Mouse (Mus musculus) NIH3T3 (cell line): ENCODE measurements at regions not wholly inside any gene's neighbourhood (a gene's known extent, or its start where the extent isn't known, plus 50 kb on each side); places are given as distances from the start of the nearest gene placed in this dataset.

ENCODE experiments used
- DNase-seq: peaks from one replicate; pipeline ENCODE4 v3.0.0-alpha.2; 2012; ENCODE audit warnings: low read depth

GRCm38 (mm10) chr14:101382838-101383237 lies 182.7 kb upstream of the Prr30 start:
- peak; percentile 8 for DNase-seq

DNA sequence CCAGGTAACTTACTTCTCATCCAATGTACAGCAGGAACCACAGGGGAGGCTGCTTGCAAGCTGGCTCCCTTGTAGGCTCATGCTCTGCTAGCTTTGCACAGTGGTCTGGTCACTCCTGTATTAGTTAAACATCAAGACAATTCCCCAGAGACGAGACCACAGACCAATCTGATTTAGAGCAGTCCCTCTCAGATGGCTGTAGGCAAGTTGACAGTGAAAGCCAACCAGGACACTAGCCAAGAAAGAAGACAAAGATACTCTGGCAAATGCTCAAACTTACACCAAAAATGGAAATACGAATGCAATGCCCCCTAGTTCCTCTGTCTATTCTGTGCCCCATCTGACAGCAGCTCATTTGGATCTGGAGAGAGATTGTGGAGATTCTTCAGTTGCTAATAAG lies 181.8 kb upstream of the Prr30 start:
- DNase-seq: no peak

DNA sequence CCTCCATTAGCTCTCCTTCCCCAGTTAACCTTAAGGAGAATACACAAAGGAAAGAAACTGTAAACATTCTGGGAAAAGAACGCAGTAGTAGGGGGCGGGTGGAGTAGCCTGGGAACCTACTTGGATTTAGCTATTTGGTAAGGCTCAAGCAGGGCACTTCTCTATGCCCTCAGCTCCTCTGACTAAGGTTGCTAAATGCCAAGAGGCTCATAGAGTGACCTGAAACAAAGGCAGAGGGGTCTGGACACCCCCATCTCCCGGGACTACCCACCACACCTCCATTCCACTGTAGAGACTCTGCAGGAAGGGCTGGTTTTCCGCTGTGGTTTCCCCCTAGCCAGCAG lies 179.5 kb upstream of the Prr30 start:
- no peak for DNase-seq

DNA sequence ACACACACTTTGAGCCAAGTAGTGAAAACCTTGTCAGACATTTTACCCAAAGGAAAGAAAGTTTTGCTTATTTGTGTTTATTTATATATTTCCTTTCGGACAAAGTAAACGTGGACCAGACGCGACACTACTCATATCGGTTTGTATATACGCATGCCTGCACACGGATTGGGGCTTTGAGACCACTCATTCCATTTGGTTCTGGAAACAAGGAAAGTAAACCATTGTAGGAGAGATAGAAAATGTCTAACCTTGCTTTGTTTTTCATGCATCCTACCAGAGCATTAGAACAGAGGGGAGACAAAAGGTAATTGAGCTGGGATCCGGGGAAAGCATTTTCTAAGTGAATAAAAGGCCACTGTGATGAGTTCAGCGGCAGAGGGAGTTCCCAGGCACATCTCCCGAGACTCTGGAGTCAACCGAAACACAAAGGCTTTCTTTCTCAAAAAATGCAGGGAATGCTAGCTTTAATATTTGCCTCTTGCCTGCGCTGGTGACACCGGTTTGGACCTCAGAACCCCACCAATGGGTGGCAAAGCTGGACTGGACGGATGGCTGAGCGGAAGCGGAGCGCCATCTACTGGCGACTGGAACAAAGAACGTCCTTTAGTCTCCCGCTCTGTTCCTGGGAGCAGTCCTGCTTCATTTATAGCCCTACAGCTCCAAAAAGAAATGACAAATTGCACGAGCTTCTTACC lies 179.0 kb upstream of the Prr30 start:
- DNase-seq: peak; percentile 79

GRCm38 (mm10) chr14:101378545-101378944 lies 178.4 kb upstream of the Prr30 start:
- DNase-seq: no peak

DNA sequence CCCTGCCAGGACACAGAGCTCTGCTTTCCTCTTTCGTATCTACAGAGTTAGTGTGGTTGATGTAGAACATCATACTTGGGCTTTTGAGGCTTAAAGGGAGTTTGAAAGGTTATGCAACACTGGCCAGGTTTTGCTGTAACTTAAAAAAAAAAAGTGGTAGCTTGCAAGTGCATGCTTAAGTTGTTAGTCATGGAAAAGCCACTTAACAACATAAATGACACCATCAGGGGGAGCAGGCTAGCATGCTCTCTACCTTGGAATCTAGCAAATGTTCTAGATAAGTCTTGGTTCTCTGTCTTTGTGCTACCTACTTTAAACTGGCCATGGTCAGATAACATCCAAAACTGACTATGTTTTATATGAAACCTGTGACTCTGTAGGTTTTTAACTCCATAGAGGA lies 176.6 kb upstream of the Prr30 start:
- DNase-seq: peak; percentile 22

- DNase-seq: no peak
Observed at GRCm38 (mm10) chr14:101375833-101376232, 175.7 kb upstream of the Prr30 start.

GRCm38 (mm10) chr14:101373864-101374263 lies 173.7 kb upstream of the Prr30 start:
- no peak for DNase-seq

DNA sequence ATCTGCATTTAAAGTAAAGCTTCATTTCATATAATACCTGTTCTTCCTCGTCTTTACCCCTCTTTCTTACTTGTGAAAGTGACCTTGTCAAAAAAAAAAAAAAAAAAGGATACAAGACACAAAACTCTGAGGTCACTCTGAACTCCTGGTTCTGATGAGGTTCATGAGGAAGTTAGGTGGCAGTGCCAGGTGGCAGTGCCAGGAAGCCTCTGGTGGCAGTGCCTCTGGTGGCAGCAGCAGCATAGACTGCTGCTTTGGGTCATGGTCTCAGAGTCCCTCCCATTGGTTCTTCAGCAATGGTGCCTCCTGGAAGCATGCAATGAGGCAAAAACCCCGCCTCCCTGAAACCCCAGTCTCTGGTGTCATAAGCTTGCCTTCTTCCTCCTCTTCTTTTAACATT lies 159.7 kb upstream of the Prr30 start:
- no peak for DNase-seq

GRCm38 (mm10) chr14:101353009-101353378 lies 152.9 kb upstream of the Prr30 start:
- DNase-seq: no peak

DNA sequence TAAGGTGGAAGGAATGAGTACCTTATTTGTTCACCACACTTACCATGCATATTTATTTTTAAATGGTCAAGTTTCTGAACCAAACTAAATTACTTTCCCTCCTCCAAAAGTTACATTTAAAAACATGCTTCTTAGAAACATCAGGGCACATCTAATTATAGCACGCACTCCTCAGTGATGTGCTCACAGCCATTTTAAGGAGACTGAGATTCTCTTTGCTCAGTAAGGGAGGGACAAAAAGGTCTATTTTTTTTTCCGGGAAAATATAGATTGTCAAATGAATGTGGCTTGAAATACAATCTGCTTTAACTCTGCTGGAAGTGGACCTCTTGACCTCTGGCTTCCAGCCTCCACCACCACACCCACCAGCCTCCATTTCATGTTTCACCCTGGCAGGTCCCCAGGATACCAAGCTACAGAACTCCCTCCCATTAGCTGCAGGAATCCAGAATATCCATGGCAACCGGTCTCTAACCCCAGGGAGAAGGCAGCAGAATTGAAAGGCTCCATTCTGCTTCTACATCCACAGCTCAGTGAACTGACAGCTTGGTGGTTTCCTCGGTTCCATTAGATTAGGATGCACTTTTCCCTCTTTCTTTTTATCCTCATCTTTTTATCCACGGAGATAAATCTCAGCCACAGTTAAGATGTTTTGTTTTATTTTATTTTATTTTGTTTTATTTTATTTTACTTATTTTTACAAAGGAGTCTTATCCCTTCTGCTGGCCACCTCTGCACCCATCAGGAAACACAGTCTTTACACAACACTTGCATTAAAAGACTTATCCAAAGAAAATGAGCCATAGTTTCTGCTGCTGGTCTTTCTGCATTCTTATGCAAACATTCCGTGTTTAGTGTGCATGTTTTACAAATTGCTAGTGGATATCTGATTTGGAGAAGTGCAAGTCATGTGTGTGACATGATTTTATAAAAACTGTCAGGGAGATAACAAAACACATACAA lies 152.2 kb upstream of the Prr30 start:
- peak; percentile 64 for DNase-seq

- DNase-seq: peak; percentile 34
Observed at GRCm38 (mm10) chr14:101340331-101340730, 140.2 kb upstream of the Prr30 start.

DNA sequence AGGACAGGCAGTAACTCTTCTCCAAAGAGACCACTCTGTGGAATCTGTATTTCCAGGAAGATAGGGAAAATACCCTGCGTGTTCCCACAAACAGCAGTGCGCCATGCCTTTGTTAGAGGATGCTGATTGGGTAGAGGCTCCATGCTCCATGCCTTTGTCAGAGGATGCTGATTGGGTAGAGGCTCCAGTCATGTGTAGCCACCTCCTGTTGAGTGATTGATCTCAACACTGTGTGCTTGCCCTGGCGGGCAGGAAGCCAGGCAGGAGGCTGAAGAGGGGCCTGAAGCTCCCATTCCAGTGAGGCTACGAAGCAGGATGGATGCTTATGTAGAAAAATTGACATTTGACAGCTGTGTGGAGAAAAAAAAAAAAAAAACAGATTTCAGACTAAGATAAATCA lies 131.9 kb upstream of the Prr30 start:
- no peak for DNase-seq

DNA sequence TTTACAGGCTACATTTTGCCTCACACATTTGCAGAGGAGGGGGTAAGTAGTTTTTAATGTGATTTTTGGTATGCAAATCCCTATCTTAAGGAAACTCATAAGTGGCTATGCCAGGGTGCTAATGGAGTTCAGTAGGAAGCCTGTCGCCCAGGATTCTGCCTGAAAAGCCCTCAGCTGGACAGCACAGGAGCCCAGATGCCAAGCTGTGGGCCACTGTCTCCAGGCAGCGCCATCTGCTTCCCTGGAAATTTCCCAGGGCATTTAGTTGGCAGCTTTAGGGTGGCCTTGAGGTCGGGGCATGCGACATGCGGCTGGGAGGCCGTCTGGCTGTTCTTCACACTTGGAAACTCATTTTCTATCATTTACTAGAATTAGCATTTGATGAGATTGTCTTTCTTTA lies 127.3 kb upstream of the Prr30 start:
- no peak for DNase-seq

- DNase-seq: no peak
Observed at GRCm38 (mm10) chr14:101326477-101326941, 126.4 kb upstream of the Prr30 start.

GRCm38 (mm10) chr14:101323361-101323760 lies 123.2 kb upstream of the Prr30 start:
- DNase-seq: no peak

DNA sequence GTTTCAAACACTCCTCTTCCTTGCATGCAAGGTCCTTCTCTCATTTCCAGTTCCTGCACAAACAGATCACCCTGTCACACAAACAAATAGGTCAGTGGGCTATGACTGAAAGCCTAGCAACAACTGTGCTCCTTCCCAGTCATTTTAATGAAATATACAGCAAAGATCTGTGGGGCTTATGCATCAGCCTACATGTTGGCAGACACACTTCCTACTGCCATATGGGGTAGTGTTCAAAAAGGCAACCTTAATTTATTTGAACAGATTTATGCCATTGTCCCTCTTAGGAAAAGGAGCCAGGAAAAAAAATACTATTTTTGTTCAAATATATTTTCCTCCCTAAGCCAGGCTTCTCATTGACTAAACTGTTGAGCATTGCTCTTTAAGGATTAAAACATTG lies 107.8 kb upstream of the Prr30 start:
- no peak for DNase-seq

- DNase-seq: peak; percentile 83
Observed at GRCm38 (mm10) chr14:101304487-101305032, 104.4 kb upstream of the Prr30 start.

DNA sequence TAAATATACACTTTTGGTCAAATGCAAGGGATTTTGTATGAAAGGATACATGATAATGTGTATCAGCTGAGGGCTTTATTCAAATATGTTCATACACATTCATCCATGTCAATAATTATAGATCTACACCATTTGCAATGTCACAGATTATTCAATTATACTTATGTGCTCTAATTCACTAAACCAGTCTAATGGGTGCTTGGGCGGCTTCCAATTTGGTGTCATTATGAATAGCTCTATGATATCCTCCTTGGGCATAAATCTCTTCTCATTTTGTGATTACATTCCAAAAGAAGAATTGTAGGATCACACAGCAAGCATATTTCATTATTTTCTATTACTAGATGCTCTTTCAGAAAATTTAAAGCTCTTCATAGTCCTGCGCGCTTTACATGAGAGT lies 97.7 kb upstream of the Prr30 start:
- DNase-seq: no peak

- peak; percentile 49 for DNase-seq
Observed at GRCm38 (mm10) chr14:101294693-101295092, 94.6 kb upstream of the Prr30 start.

- DNase-seq: peak; percentile 56
Observed at GRCm38 (mm10) chr14:101287755-101288154, 87.6 kb upstream of the Prr30 start.

DNA sequence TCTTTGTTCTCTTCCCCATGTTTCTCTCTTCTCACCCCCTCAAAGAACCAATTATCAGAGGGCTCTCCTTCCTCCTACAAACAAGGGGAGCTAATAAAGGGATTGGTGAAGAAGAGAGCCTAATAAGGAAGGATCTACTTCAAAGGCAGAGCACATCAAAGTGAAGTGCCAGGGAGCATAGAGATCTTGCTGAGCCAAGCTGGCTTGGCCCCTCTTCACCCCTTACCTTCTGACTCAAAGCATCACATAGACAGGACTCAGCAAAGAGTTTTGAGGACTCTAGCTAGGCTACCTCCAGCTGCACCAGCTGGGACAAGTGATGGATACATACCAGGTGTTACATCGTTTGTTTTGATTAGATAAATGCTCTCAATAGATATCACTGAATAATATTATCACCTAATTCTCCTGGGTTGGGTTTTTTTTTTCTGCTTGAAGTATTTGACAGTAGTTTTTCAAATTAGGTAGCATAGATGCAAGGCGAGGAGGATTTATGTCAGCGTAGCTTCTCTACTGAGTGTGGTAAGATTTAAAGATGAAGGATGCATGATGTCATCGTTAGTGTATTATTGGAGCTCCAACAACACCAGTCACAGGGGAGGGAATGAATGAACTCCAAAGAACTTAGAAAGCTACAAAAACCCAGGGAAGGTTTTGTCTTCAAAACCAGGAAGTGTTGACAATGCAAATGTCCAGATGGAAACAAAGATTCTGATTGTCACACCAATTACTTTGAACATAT lies 69.1 kb upstream of the Prr30 start:
- DNase-seq: no peak
